Mouse (Mus musculus): Measurements from ENCODE around the gene Synpo2.

The Synpo2 gene

DNA sequence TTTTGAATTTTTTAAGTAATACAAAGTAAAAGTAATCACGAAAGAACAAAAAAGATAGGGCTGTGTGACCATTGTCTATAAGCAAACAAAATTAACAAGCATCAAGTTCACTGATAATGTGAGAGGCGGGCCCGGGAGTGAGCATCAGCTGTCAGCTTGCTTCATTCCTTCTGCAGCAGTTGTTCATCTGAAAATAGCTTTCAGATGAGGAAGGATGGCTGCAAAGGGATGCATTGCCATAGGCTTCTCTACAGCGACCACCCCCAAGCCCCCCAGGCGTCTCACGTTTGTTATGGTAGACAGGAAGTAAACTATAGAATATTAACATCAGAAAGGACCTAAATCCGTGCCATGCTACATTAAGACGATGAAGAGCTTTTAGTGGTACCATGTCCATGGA lies 202.1 kb downstream of the Synpo2 start:
- no peak for DNase-seq (ENCODE audit: low read depth, low spot score)
